Mouse (Mus musculus): ENCODE measurements around the gene Gm14214. TPM values are rescaled to one million over a fixed set of nuclear protein-coding genes. Genes with fewer than 3 reads are reported as not detected.

Gm14214 gene
- polyA plus RNA-seq, 1 experiment from 2014 or later = not detected

GRCm38 (mm10) chr2:154749046-154750036, 20.5 kb downstream of the Gm14214 start:
- Histone ChIP-seq H3K27me3 (peaks cover 8% of the 10 kb centered on the region; the same call in 1 of the 2 replicates), H3K4me1 (replicated peaks) (0 out of 2 replicates have a peak, but pooled peaks cover 3% of the 10 kb centered on the region), H3K9me3 (replicated peaks) (no peaks in the 10 kb centered on the region), H3K4me3 (replicated peaks) (no peak overlapping the region), H3K27ac (replicated peaks) (no peak overlapping the region), H3K9ac (no peak overlapping the region), H3K4me2 (no peak overlapping the region), H3K36me3 (replicated peaks) (no peaks in the 10 kb centered on the region)
- no peak for ATAC-seq (ENCODE audit: insufficient read depth)
- WGBS (ENCODE audit: insufficient replicate concordance) = 67% methylated on average over 23 of the region's 23 CpGs

DNA sequence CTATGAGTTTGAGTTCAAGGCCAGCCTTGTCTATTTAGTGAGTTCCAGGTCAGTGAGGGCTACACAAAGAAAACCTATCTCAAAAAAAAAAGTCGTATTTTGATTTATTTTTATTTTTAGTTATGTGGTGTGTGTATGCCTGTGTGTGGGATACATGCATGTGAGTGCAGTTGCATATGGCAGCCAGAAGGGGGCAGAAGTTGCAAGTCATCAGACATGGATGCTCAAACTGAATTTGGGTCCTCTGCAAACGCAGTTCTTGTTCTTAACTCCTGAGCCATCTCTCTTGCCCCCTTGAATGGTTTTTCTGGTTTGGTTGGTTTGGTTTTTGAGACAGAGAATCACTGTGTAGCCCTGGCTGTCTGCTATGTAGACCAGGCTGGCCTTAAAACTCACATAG, 21.4 kb downstream of the Gm14214 start:
- no peak overlapping the region for H3K27ac ChIP-seq (replicated peaks)
- no peak for ATAC-seq (ENCODE audit: insufficient read depth)
- no peaks in the 10 kb centered on the region for H3K36me3 ChIP-seq (replicated peaks)
- no peak overlapping the region for H3K4me2 ChIP-seq
- 0 out of 2 replicates have a peak, but pooled peaks cover 3% of the 10 kb centered on the region for H3K4me1 ChIP-seq (replicated peaks)
- no peak overlapping the region for H3K4me3 ChIP-seq (replicated peaks)
- H3K27me3 ChIP-seq = peaks cover 8% of the 10 kb centered on the region; the same call in 1 of the 2 replicates
- no peaks in the 10 kb centered on the region for H3K9me3 ChIP-seq (replicated peaks)
- H3K9ac ChIP-seq = no peak overlapping the region
- WGBS (ENCODE audit: insufficient replicate concordance) = 60% methylated on average over 2 of the region's 2 CpGs

- Histone ChIP-seq H3K4me2 (no peak overlapping the region), H3K9me3 (replicated peaks) (no peaks in the 10 kb centered on the region), H3K36me3 (replicated peaks) (no peaks in the 10 kb centered on the region), H3K4me3 (replicated peaks) (no peak overlapping the region), H3K9ac (no peak overlapping the region), H3K4me1 (replicated peaks) (no peaks in the 10 kb centered on the region), H3K27me3 (peaks cover 8% of the 10 kb centered on the region; the same call in 1 of the 2 replicates), H3K27ac (replicated peaks) (no peak overlapping the region)
- no peak for ATAC-seq (ENCODE audit: insufficient read depth)
- 54% methylated on average over 4 of the region's 4 CpGs for WGBS (ENCODE audit: insufficient replicate concordance)
Measured at GRCm38 (mm10) chr2:154743915-154744314, 25.9 kb downstream of the Gm14214 start.

DNA sequence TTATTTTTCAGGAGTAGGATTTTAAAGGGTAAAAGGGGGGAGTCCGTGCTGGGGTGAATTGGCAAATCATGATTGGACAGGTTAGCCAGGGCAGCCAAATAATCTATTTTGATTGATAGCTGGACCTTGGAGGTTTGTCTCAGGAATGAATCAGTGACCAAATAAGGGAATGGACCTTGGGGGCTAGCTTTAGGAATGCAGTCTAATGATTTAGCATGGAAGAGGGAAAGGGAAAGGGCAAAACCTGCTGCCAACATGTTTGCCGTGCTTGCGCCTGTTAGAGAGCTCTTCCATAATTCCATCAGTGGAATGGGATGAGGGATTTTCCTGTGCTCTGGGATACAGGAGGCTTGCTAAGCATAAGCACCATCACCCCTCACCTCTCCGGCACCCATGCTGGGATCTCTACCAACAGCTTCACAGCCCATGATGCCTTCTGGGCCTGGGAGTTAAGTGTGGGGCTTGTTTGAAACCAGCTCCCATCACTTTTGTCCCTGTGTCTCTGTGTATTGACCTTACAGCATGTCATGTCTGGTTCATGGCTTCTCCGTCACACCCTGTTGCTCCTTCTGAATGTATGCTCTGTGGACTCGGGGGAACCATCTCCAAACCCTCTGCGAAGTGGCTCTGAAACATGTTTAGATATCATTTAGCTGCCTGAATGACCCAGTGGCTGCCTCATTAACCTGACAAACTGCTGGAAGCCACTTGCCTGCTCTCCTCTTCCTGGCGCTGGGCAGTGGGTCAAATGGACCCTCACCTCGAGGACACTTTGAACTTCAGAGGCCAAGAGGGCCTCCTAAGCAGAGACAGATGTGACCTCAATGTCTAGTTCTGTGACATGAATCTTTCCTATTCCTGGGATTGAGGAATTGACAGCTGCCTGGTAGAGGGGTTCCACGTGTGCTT, 26.7 kb downstream of the Gm14214 start:
- no peak overlapping the region for H3K9ac ChIP-seq
- no peaks in the 10 kb centered on the region for H3K36me3 ChIP-seq (replicated peaks)
- ATAC-seq (ENCODE audit: insufficient read depth) = no peak
- WGBS (ENCODE audit: insufficient replicate concordance) = 61% methylated on average over 10 of the region's 10 CpGs
- H3K4me2 ChIP-seq = no peak overlapping the region
- H3K4me1 ChIP-seq (replicated peaks) = no peaks in the 10 kb centered on the region
- H3K27ac ChIP-seq (replicated peaks) = no peak overlapping the region
- H3K27me3 ChIP-seq = peaks cover 8% of the 10 kb centered on the region; the same call in 1 of the 2 replicates
- no peaks in the 10 kb centered on the region for H3K9me3 ChIP-seq (replicated peaks)
- H3K4me3 ChIP-seq (replicated peaks) = no peak overlapping the region

GRCm38 (mm10) chr2:154738621-154739020, 31.2 kb downstream of the Gm14214 start:
- WGBS (ENCODE audit: insufficient replicate concordance) = 76% methylated on average over 5 of the region's 5 CpGs
- no peak for ATAC-seq (ENCODE audit: insufficient read depth)
- H3K27ac ChIP-seq (replicated peaks) = no peak overlapping the region

DNA sequence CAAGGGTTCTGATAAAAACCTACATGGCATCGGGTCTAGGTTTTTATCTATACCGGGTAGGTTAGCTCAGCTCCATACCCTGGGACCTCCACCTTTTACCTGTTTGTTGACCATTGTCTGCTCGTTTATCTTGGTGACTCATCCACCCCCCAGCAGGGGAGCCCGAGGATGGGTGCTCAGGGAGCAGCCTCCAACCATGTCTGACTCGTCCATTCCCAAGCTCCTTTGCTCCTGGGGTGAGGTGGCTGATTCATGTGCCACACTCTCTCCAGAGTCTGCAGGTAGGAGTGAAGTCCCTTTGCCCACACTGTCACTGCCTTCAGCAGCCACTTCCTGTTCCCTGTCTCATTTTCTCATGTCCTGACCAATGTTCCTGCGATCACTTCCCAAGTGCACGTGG, 33.8 kb downstream of the Gm14214 start:
- Histone ChIP-seq H3K27me3 (peaks cover 21% of the 10 kb centered on the region), H3K9me3 (replicated peaks) (no peaks in the 10 kb centered on the region), H3K4me1 (replicated peaks) (no peaks in the 10 kb centered on the region), H3K9ac (no peak overlapping the region), H3K27ac (replicated peaks) (no peak overlapping the region), H3K4me3 (replicated peaks) (no peak overlapping the region), H3K36me3 (replicated peaks) (no peaks in the 10 kb centered on the region), H3K4me2 (no peak overlapping the region)
- 47% methylated on average over 7 of the region's 7 CpGs for WGBS (ENCODE audit: insufficient replicate concordance)
- ATAC-seq (ENCODE audit: insufficient read depth) = no peak

More at GRCm38 (mm10) chr2:154738621-154739020, 31.2 kb downstream of the Gm14214 start:
- H3K9me3 ChIP-seq (replicated peaks) = no peaks in the 10 kb centered on the region
- no peaks in the 10 kb centered on the region for H3K36me3 ChIP-seq (replicated peaks)
- no peak overlapping the region for H3K4me3 ChIP-seq (replicated peaks)
- no peaks in the 10 kb centered on the region for H3K4me1 ChIP-seq (replicated peaks)
- H3K9ac ChIP-seq = no peak overlapping the region
- no peak overlapping the region for H3K4me2 ChIP-seq
- peaks cover 14% of the 10 kb centered on the region for H3K27me3 ChIP-seq

DNA sequence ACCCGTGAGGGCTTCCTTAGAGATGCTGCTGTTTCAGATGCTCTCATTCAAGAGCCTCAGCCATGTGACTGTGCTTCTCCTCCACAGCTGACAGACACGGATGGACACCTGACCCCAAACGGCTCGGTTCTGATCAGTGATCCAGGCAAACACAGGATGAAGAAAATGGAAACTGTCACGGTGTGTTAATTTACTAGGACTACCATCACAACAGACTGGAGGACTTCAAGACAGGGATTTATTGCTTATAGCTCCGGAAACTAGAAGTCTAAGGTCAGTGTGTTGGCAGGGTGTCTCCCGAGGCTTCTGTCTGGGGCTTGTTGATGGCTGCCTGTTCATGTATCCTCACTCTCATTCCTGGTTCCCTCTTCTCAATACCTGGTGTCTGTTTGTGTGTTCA, 34.4 kb downstream of the Gm14214 start:
- 57% methylated on average over 7 of the region's 7 CpGs for WGBS (ENCODE audit: insufficient replicate concordance)
- Histone ChIP-seq H3K9me3 (replicated peaks) (no peaks in the 10 kb centered on the region), H3K4me2 (no peak overlapping the region), H3K27ac (replicated peaks) (no peak overlapping the region), H3K4me3 (replicated peaks) (no peak overlapping the region), H3K9ac (no peak overlapping the region), H3K4me1 (replicated peaks) (no peaks in the 10 kb centered on the region), H3K36me3 (replicated peaks) (no peaks in the 10 kb centered on the region), H3K27me3 (peaks cover 21% of the 10 kb centered on the region)
- ATAC-seq (ENCODE audit: insufficient read depth) = no peak

DNA sequence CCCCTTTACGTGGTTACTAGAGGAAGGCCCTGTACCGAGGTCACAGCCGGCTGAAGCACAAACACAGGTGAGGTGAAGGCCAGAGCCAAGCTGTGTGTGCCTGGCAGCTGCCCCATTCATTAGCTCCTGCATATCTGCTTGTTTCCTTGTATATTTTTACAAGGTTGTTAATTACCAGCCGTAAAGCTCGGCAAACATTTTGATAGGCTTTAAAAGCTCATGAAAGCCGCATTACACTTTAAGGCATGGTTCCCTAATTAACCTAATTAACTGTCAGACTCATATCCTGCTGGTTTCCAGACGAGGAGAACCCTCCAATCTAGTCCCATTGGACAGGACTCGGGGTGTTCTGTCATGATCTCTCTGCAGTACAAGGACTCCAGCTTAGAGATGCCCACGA, 34.9 kb downstream of the Gm14214 start:
- Histone ChIP-seq H3K4me1 (replicated peaks) (no peaks in the 10 kb centered on the region), H3K27me3 (peaks cover 21% of the 10 kb centered on the region), H3K4me3 (replicated peaks) (no peak overlapping the region), H3K9me3 (replicated peaks) (no peaks in the 10 kb centered on the region), H3K4me2 (no peak overlapping the region), H3K9ac (no peak overlapping the region), H3K36me3 (replicated peaks) (no peaks in the 10 kb centered on the region), H3K27ac (replicated peaks) (no peak overlapping the region)
- WGBS (ENCODE audit: insufficient replicate concordance) = 61% methylated on average over 9 of the region's 9 CpGs
- ATAC-seq (ENCODE audit: insufficient read depth) = no peak

- Histone ChIP-seq H3K36me3 (replicated peaks) (no peaks in the 10 kb centered on the region), H3K4me1 (replicated peaks) (no peaks in the 10 kb centered on the region), H3K27me3 (peaks cover 21% of the 10 kb centered on the region), H3K9me3 (replicated peaks) (no peaks in the 10 kb centered on the region), H3K4me2 (no peak overlapping the region), H3K27ac (replicated peaks) (no peak overlapping the region), H3K4me3 (replicated peaks) (no peak overlapping the region), H3K9ac (no peak overlapping the region)
- no peak for ATAC-seq (ENCODE audit: insufficient read depth)
- 32% methylated on average over 9 of the region's 9 CpGs for WGBS (ENCODE audit: insufficient replicate concordance)
Measured at GRCm38 (mm10) chr2:154732503-154733141, 37.2 kb downstream of the Gm14214 start.

DNA sequence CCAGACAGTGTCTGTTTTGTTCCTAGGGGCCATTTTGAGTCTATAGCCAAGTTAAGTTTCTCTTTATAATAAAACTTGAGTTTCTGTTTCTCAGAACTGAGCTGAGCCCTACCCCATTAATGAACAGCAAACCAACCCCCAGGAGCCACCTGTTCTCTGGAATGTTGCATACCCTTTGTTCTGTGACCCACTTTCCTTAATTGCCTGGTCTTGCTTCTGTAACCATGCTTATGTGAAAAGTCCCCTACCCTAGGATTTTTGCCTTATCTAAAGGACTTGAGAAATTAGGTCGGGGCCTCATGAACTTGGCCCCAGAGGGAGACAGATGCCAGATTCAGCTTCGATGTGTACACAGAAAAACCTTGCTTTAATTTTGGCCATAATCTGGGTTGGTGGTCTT, 37.9 kb downstream of the Gm14214 start:
- Histone ChIP-seq H3K4me2 (no peak overlapping the region), H3K9me3 (replicated peaks) (no peaks in the 10 kb centered on the region), H3K9ac (no peak overlapping the region), H3K27me3 (peaks cover 21% of the 10 kb centered on the region), H3K4me3 (replicated peaks) (no peak overlapping the region), H3K4me1 (replicated peaks) (no peaks in the 10 kb centered on the region), H3K27ac (replicated peaks) (no peak overlapping the region), H3K36me3 (replicated peaks) (no peaks in the 10 kb centered on the region)
- no peak for ATAC-seq (ENCODE audit: insufficient read depth)
- WGBS (ENCODE audit: insufficient replicate concordance) = 58% methylated on average over 2 of the region's 2 CpGs
